Mouse (Mus musculus) megakaryocyte, embryonic 14.5 days (primary cell): ENCODE data around the gene Nrl.

ENCODE experiments used
- FLI1 ChIP-seq: IDR thresholded peaks from 2 replicates; pipeline ENCODE4 v1.6.1; 2012; ENCODE audit warnings: low read length, inconsistent platforms, mixed read lengths
- GATA1 ChIP-seq: IDR thresholded peaks from 3 replicates; pipeline ENCODE4 v1.6.1; 2012; ENCODE audit warnings: mixed read lengths, low read length, inconsistent platforms, borderline replicate concordance

DNA sequence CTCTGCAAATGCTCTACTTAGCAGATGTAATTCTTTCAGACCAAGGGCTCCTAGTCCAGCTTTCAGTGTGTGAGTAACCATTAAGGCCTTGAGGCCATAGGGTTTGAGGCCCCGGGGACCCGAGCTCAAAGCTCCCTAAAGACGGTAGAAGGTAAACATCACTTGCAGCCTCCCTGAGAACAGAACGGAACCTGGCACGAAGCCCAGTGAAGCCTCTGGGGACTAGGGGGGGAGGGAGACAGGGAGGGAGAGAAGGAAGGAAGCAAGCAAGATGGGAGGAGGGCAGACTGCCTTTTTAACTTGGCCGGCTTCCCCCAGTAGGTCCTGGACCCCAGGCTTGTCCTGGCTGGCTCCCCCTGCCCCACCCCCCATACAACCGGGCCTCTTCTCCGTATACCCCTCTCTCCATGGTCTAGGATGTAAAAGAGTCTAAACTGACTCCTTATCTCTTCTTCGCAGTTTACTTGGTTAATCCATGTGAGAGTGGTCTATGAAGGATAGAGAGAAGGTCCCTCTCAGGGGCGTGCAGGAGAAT is 16.1 kb upstream of the Nrl start:
- TF ChIP-seq GATA1, result no peak
- no peak for TF ChIP-seq FLI1
